Mouse (Mus musculus): ENCODE measurements around the gene Ivl.

- TF ChIP-seq POLR2A (IDR thresholded peaks at IDR 0.05; ENCODE audit: insufficient read length, low read depth): no peak
- TF ChIP-seq MAX (IDR thresholded peaks at IDR 0.05; ENCODE audit: low read depth): no peak
Measured at GRCm38 (mm10) chr3:92534411-92534810, 39.1 kb downstream of the Ivl start, which contains the start of gene 2310046K23Rik.

Data from myocyte (in vitro differentiated cells).